Mouse (Mus musculus) MEL (cell line): ENCODE data around the gene Tjp3. TPM values are rescaled to one million over a fixed set of nuclear protein-coding genes. Genes with fewer than 3 reads are reported as not detected.

Experiments used
- DNase-seq: peaks from one replicate; pipeline ENCODE4 v3.0.0; 2011; ENCODE audit warnings: low read depth, low spot score
- H3K27ac ChIP-seq: 2 replicates; pipeline ENCODE4 v1.5.1; 2012; ENCODE audit warnings: low read depth, mild to moderate bottlenecking, control low read depth, low read length, moderate library complexity; ENCODE audit not compliant: control insufficient read depth
- H3K27me3 ChIP-seq, 2 experiments: fragments of 150-350 bp in 1 of 2; sonication (generic) in 1 of 2; 2 replicates each; pipeline ENCODE4 v1.6.1; 2012; ENCODE audit warnings: low read length in 2 of 2, mild to moderate bottlenecking in 2 of 2, improper control_type of control experiment in 1 of 2, moderate library complexity in 1 of 2; ENCODE audit not compliant: insufficient read depth in 2 of 2, control insufficient read depth in 1 of 2
- H3K36me3 ChIP-seq, 2 experiments: 2 replicates each; pipeline ENCODE4 v1.6.1; 2012 to 2014; ENCODE audit warnings: low read length in 2 of 2, improper control_type of control experiment in 1 of 2, inconsistent platforms in 1 of 2, mild to moderate bottlenecking in 1 of 2; ENCODE audit not compliant: insufficient read depth in 2 of 2, control insufficient read depth in 1 of 2
- H3K4me1 ChIP-seq, 2 experiments: fragments of 150-350 bp in 1 of 2; sonication (generic) in 1 of 2; 2 replicates each; pipeline ENCODE4 v1.6.1; 2012; ENCODE audit warnings: low read length in 2 of 2, improper control_type of control experiment in 1 of 2, mild to moderate bottlenecking in 1 of 2; ENCODE audit not compliant: insufficient read depth in 2 of 2, control insufficient read depth in 1 of 2
- H3K4me3 ChIP-seq, 2 experiments: fragments of 150-350 bp in 1 of 2; sonication (generic) in 1 of 2; 2 replicates each; pipeline ENCODE4 v1.5.1; 2012; ENCODE audit warnings: low read depth in 2 of 2, low read length in 2 of 2, mild to moderate bottlenecking in 2 of 2, moderate library complexity in 2 of 2, control low read depth in 1 of 2, improper control_type of control experiment in 1 of 2; ENCODE audit not compliant: control insufficient read depth in 1 of 2, insufficient read depth in 1 of 2
- H3K79me2 ChIP-seq: 2 replicates; pipeline ENCODE4 v1.6.1; 2012; ENCODE audit warnings: mild to moderate bottlenecking, low read length, moderate library complexity; ENCODE audit not compliant: control insufficient read depth, poor library complexity, insufficient read depth
- H3K9ac ChIP-seq: 2 replicates; pipeline ENCODE4 v1.6.1; 2012; ENCODE audit warnings: low read depth, mild to moderate bottlenecking, control low read depth, low read length, moderate library complexity; ENCODE audit not compliant: control insufficient read depth, poor library complexity, severe bottlenecking
- H3K9me3 ChIP-seq: fragments of 150-350 bp; sonication (generic); replicated peaks from 2 replicates; pipeline ENCODE4 v1.6.1; 2012; ENCODE audit warnings: mild to moderate bottlenecking, low read length, improper control_type of control experiment, moderate library complexity; ENCODE audit not compliant: insufficient read depth
- BHLHE40 ChIP-seq: IDR thresholded peaks from 2 replicates; pipeline ENCODE4 v1.6.1; 2012; ENCODE audit warnings: low read depth, mild to moderate bottlenecking, inconsistent platforms, low read length, improper control_type of control experiment, borderline replicate concordance
- CHD2 ChIP-seq: IDR thresholded peaks from 2 replicates; pipeline ENCODE4 v1.6.1; 2011; ENCODE audit warnings: low read length, improper control_type of control experiment
- CTCF ChIP-seq, 3 experiments: IDR thresholded peaks in 2 of 3; conservative IDR thresholded peaks in 1 of 3; 2 replicates each; pipeline ENCODE4 v1.5.1; 2011 to 2012; ENCODE audit warnings: low read length in 3 of 3, low read depth in 2 of 3, mild to moderate bottlenecking in 2 of 3, improper control_type of control experiment in 1 of 3, inconsistent platforms in 1 of 3, mixed read lengths in 1 of 3, moderate library complexity in 1 of 3; ENCODE audit not compliant: control insufficient read depth in 1 of 3, insufficient read depth in 1 of 3, poor library complexity in 1 of 3, severe bottlenecking in 1 of 3
- HCFC1 ChIP-seq: IDR thresholded peaks from 2 replicates; pipeline ENCODE4 v1.6.1; 2012; ENCODE audit warnings: low read depth, mild to moderate bottlenecking, inconsistent platforms, low read length, improper control_type of control experiment, moderate library complexity
- MAFK ChIP-seq: IDR thresholded peaks from 2 replicates; pipeline ENCODE4 v1.6.1; 2011; ENCODE audit warnings: low read depth, mild to moderate bottlenecking, low read length, improper control_type of control experiment, borderline replicate concordance
- MAX ChIP-seq: IDR thresholded peaks from 2 replicates; pipeline ENCODE4 v1.6.1; 2011; ENCODE audit warnings: low read length, improper control_type of control experiment
- MXI1 ChIP-seq: IDR thresholded peaks from 2 replicates; pipeline ENCODE4 v1.6.1; 2011; ENCODE audit warnings: mild to moderate bottlenecking, low read depth, low read length, improper control_type of control experiment
- MYB ChIP-seq: IDR thresholded peaks from 2 replicates; pipeline ENCODE4 v1.6.1; 2011; ENCODE audit warnings: mild to moderate bottlenecking, low read depth, low read length, improper control_type of control experiment
- MYC ChIP-seq: IDR thresholded peaks from 2 replicates; pipeline ENCODE4 v1.6.1; 2011; ENCODE audit warnings: low read depth, mild to moderate bottlenecking, low read length, improper control_type of control experiment, moderate library complexity
- POLR2A ChIP-seq, 2 experiments: IDR thresholded peaks; 2 replicates each; pipeline ENCODE4 v1.6.1; 2011 to 2012; ENCODE audit warnings: low read length in 2 of 2, mild to moderate bottlenecking in 2 of 2, control low read depth in 1 of 2, improper control_type of control experiment in 1 of 2, low read depth in 1 of 2, moderate library complexity in 1 of 2; ENCODE audit not compliant: control insufficient read depth in 1 of 2, insufficient read depth in 1 of 2, poor library complexity in 1 of 2
- POLR2AphosphoS2 ChIP-seq: IDR thresholded peaks from 2 replicates; pipeline ENCODE4 v1.6.1; 2011; ENCODE audit warnings: low read length, improper control_type of control experiment
- SIN3A ChIP-seq: IDR thresholded peaks from 2 replicates; pipeline ENCODE4 v1.6.1; 2012; ENCODE audit warnings: low read length, improper control_type of control experiment, inconsistent platforms
- SMC3 ChIP-seq: IDR thresholded peaks from 2 replicates; pipeline ENCODE4 v1.6.1; 2011; ENCODE audit warnings: low read depth, low read length, improper control_type of control experiment
- TAL1 ChIP-seq: IDR thresholded peaks from 2 replicates; pipeline ENCODE4 v1.6.1; 2012; ENCODE audit warnings: mild to moderate bottlenecking, inconsistent platforms, low read length, moderate library complexity, mixed read lengths
- TCF12 ChIP-seq: IDR thresholded peaks from 2 replicates; pipeline ENCODE4 v1.6.1; 2014; ENCODE audit warnings: low read depth, mild to moderate bottlenecking, inconsistent platforms, low read length, improper control_type of control experiment, moderate library complexity
- UBTF ChIP-seq: IDR thresholded peaks from 2 replicates; pipeline ENCODE4 v1.6.1; 2012; ENCODE audit warnings: low read depth, mild to moderate bottlenecking, inconsistent platforms, low read length, improper control_type of control experiment, moderate library complexity, borderline replicate concordance; ENCODE audit not compliant: insufficient read depth
- USF1 ChIP-seq: IDR thresholded peaks from 2 replicates; pipeline ENCODE4 v1.6.1; 2014; ENCODE audit warnings: low read depth, mild to moderate bottlenecking, inconsistent platforms, low read length, improper control_type of control experiment, moderate library complexity
- ZMIZ1 ChIP-seq: IDR thresholded peaks from 2 replicates; pipeline ENCODE4 v1.6.1; 2012; ENCODE audit warnings: low read depth, mild to moderate bottlenecking, inconsistent platforms, low read length, improper control_type of control experiment, moderate library complexity
- polyA plus RNA-seq, 2 experiments: library from polyadenylated mRNA; stranded (reverse) in 1 of 2; unstranded in 1 of 2; fragments of >175 nt in 1 of 2; fragments of >200 nt in 1 of 2; gene quantifications; 2 replicates each; pipeline versions ENCODE4 v1.2.1 to v1.2.4; 2012; ENCODE audit warnings: low replicate concordance in 2 of 2, low read depth in 1 of 2; ENCODE audit not compliant: insufficient read length in 2 of 2, insufficient read depth in 1 of 2, missing spikeins in 1 of 2
- total RNA-seq: library from RNA; depleted of rRNA; stranded (reverse); fragments of 300-350 nt; gene quantifications from 2 replicates; pipeline ENCODE4 v1.2.3, GENCODE M21; 2012

The Tjp3 gene
- total and polyA plus RNA-seq, 3 experiments, result 2.9 to 4.9 TPM; not detected in 1

DNA sequence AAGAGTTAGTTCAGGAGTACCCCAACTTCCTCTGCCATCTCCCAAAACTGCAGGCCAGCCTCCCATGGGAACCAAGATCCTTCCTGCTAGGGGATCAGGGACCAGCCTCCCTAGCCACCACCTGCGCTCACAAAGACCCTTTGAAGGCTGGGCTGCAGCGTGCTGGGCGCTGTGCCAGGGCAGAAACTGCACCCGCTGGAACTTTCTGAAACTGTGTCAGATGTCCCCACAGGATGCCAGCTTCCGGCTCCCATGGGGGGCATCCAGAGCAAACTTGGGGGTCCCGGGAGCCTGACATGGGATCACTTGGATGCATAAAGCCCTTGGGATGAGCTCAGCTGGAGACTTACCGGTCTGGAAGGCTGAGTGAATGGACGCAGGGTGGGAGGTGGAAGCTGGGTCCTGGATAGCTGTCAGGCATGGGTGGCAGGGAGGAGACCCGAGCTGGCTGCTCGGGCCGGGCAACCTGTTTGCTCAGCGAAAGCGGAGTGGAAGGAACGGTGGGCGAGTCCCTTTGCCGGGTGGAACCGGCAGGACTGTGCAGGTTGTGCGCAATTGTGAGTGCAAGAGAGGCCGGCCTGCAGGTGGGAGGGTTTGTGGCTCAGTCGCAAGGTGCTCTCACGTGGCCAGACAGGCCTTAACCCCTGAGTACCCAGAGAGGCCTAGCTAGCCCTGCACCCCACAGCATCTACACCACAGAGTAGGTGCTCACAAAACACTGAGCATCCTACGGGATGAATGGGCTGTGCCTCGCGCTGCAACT, 502 bp downstream of the Tjp3 start:
- Histone ChIP-seq H3K4me1 (peaks cover 13 to 39% of the 10 kb centered on the region in 2 experiments), H3K27ac (peak overlapping the region; percentile 82), H3K9ac (no peak overlapping the region), H3K27me3 (no peaks in the 10 kb centered on the region), H3K36me3 (peaks cover 0 to 26% of the 10 kb centered on the region in 2 experiments; a peak in 2 of 4 replicates), H3K4me3 (no peak overlapping the region), H3K9me3 (no peaks in the 10 kb centered on the region), H3K79me2 (peaks cover 28% of the 10 kb centered on the region)
- TF ChIP-seq SIN3A, result no peak
- TF ChIP-seq MAX, result no peak
- no peak for TF ChIP-seq POLR2A (IDR thresholded peaks at IDR 0.05; ENCODE audit: control insufficient read depth in 1 of 2, insufficient read depth in 1 of 2, low read depth in 1 of 2, low read length in 2 of 2, poor library complexity in 1 of 2)
- TF ChIP-seq TCF12, result no peak
- TF ChIP-seq CHD2, result no peak
- TF ChIP-seq HCFC1, result no peak
- no peak for TF ChIP-seq UBTF
- TF ChIP-seq BHLHE40, result no peak
- TF ChIP-seq MYB, result no peak
- no peak for TF ChIP-seq USF1
- TF ChIP-seq TAL1, result no peak
- TF ChIP-seq MYC, result no peak
- no peak for TF ChIP-seq MAFK
- DNase-seq, result no peak

DNA sequence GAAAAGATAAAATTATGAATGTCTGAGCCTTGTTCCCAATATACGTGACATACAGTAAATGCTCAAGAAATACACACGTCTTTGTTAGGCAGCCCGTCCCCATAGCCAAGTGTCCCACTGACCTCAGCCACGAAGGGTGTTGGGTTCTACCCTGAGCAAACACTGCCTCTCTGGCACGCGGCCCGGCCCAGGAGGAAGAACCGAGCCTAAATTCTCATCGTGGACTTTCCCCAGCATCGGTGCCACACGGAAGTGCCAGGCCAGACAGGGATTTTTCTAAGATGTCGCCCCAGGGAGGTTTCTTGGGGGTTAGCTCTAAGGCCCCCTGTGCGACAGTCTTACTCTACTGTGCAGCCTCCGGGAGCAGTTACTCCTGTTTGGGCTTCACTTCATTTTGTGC, 1.6 kb downstream of the Tjp3 start:
- H3K27ac ChIP-seq, result no peak overlapping the region
- H3K4me1 ChIP-seq, result peaks cover 12 to 32% of the 10 kb centered on the region in 2 experiments
- H3K9ac ChIP-seq, result no peak overlapping the region

More for the DNA sequence above, 1.6 kb downstream of the Tjp3 start:
- Histone ChIP-seq H3K79me2 (peaks cover 17% of the 10 kb centered on the region), H3K36me3 (peaks cover 0 to 26% of the 10 kb centered on the region in 2 experiments; a peak in 2 of 4 replicates), H3K9me3 (no peaks in the 10 kb centered on the region), H3K27me3 (no peaks in the 10 kb centered on the region), H3K4me3 (no peak overlapping the region)
- TF ChIP-seq MXI1 (no peak), CTCF (IDR thresholded peaks at IDR 0.05 in 2 of 3, conservative IDR thresholded peaks at IDR 0.05 in 1 of 3; ENCODE audit: control insufficient read depth in 1 of 3, insufficient read depth in 1 of 3, low read depth in 2 of 3, low read length in 3 of 3, poor library complexity in 1 of 3, severe bottlenecking in 1 of 3) (no peak), ZMIZ1 (no peak), BHLHE40 (no peak), SMC3 (no peak), POLR2AphosphoS2 (no peak), UBTF (no peak)
- no peak for DNase-seq
